Mouse (Mus musculus) testis, adult 10 weeks (tissue): ENCODE measurements around the gene Pfdn4. TPM values are rescaled to one million over a fixed set of nuclear protein-coding genes. Genes with fewer than 3 reads are reported as not detected.

Experiments
- polyA plus RNA-seq: library from polyadenylated mRNA; stranded (reverse); fragments of 350-450 nt; fragmentation: Illumina TruSeq; extraction: RNeasy Lipid Tissue Mini Kit (QIAGEN cat#74804); gene quantifications from one replicate; pipeline ENCODE4 v1.2.3, GENCODE M21; 2014; ENCODE audit warnings: low read depth, low replicate concordance

The Pfdn4 gene
- polyA plus RNA-seq = 36.5 TPM

GRCm38 (mm10) chr2:170496154-170496930 is at the start of gene Pfdn4:
Gene Pfdn4, plus strand, starts transcription at chr2:170496428.

DNA sequence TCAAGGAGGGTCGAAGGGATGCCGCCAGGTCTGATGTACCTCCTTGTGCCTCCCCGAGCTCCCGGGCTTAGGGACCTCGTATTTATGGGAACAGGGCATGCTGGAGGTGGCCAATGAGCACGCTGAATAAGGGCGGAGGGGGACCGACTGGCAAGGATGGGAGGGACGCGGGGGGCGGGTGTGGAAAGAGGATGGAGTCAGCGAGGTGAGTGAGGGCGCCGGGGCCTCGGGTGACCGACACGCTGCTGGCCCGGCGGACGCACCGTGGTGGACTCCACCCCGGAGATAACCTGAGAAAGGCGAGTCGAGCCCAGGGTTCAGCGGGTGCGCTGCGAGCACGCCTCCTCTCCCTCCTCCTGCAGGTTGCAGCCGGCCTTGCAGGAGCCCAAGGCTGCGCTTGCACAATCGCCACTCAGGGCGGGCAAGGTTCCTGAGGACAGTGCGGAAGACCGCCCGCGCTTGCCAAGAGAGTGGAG is 901 bp downstream of the Pfdn4 start, which contains the start of gene Cyp24a1:
Gene Cyp24a1 (minus strand): TSS at position 55 of the 476 bp plus-strand sequence.

Other genes starting within 250 kb of the Pfdn4 start
- gene Bcas1, start 68.6 kb upstream of the Pfdn4 start, polyA plus RNA-seq = 14.1 TPM
- 0.35 TPM for gene Cyp24a1, start 717 bp downstream of the Pfdn4 start, polyA plus RNA-seq
- 5.5 TPM for gene 4930470P17Rik, start 105.6 kb downstream of the Pfdn4 start, polyA plus RNA-seq
- gene Dok5, start 235.4 kb downstream of the Pfdn4 start, polyA plus RNA-seq = 0.15 TPM